Mouse (Mus musculus) olfactory bulb, adult 2 months (tissue): ENCODE data around the gene Slf2.
A peak's percentile ranks its signal among the peaks of the same experiment; 100 is the strongest.

Experiments used
- CTCF ChIP-seq: fragments of 200-500 bp; IDR thresholded peaks from 2 replicates; pipeline ENCODE4 v1.5.1; 2012; ENCODE audit warnings: low read depth, mild to moderate bottlenecking, low read length, moderate library complexity; ENCODE audit not compliant: insufficient read depth
- POLR2A ChIP-seq: fragments of 200-500 bp; IDR thresholded peaks from 2 replicates; pipeline ENCODE4 v1.6.1; 2012; ENCODE audit warnings: mild to moderate bottlenecking, low read depth, low read length, moderate library complexity; ENCODE audit not compliant: insufficient read depth

DNA sequence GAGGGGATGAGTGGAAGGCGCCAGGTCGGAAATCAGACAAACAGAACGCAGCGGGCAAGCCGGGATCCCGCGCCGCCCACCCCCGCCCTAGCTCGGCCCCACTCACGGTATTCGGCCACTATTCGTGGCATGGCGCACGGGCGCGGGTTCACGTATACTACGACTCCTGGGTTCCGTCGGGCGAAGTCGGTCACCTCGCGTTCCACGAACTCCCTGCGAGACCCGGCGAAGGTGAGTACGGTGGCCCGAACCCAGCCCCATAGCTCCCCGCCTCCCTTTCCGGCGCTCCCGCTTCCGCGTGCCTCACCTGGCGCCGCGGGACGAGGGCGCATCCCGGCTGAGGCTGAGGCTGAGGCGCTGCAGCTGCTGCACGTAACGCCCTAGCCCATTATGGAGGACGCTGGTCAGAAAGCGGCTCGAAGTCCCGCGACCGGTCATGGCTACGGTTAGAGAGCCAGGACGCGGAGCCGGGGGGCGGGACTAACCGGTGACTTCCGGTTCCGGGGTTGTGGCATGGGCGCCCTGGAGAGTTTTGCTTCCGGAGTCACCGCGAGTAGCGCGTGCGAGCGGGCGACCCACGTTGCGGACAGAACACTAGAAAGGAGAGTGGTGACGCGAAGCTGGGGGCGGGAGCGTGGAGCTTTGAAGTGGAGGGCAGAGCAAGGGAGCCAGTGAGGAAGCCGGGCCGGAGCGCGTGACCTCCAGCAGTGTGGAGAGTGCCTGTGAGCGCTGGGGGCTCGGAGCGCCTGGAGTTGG, 75.2 kb downstream of the Slf2 start, which contains the start of gene Mrpl43:
- TF ChIP-seq CTCF (no peak), POLR2A (peak; percentile 66; the same call in 1 of the 2 replicates)
